Mouse (Mus musculus) spleen, adult 2 months (tissue): ENCODE measurements around the gene Fgfr2.

Experiments used
- CTCF ChIP-seq: fragments of 200-500 bp; IDR thresholded peaks from 2 replicates; pipeline ENCODE4 v1.5.1; 2011; ENCODE audit warnings: mild to moderate bottlenecking, inconsistent platforms; ENCODE audit not compliant: insufficient read depth, insufficient read length, insufficient replicate concordance; ENCODE audit errors: extremely low read depth
- POLR2A ChIP-seq: fragments of 200-500 bp; IDR thresholded peaks from 2 replicates; pipeline ENCODE4 v1.6.1; 2011; ENCODE audit warnings: low read depth, low read length, inconsistent platforms

- TF ChIP-seq POLR2A (no peak), CTCF (no peak)
These were observed 674.5 kb downstream of the Fgfr2 start for GRCm38 (mm10) chr7:132448511-132449154.
